Mouse (Mus musculus) liver (tissue): ENCODE measurements around the gene Fkbp8.

Source experiments
- DNase-seq: peaks from one replicate; pipeline ENCODE4 v3.0.0-alpha.2; 2020; ENCODE audit warnings: mixed read lengths

The Fkbp8 gene

DNA sequence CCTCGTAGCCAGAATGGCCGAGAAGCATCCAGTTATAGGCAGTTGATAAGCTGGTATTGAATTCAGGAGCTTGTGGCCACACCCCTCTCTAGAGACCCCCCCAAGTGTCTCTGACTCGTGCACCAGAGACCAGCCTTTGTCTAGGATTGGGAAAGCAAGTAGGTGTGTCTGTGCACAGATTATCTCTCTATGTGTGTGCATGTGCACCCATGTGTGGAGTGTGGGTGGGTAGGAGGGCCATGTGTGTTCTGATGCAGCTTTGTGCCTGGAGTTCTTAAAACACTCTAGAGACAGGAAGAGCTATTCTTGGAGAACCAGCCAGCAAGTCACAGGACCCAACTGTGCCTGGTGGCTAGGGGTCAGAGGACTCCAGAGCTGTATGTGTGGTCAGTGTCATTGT is 33.0 kb downstream of the Fkbp8 start:
- DNase-seq, result no peak

- DNase-seq, result no peak
These were observed 33.8 kb downstream of the Fkbp8 start for GRCm38 (mm10) chr8:70561357-70561756.

DNA sequence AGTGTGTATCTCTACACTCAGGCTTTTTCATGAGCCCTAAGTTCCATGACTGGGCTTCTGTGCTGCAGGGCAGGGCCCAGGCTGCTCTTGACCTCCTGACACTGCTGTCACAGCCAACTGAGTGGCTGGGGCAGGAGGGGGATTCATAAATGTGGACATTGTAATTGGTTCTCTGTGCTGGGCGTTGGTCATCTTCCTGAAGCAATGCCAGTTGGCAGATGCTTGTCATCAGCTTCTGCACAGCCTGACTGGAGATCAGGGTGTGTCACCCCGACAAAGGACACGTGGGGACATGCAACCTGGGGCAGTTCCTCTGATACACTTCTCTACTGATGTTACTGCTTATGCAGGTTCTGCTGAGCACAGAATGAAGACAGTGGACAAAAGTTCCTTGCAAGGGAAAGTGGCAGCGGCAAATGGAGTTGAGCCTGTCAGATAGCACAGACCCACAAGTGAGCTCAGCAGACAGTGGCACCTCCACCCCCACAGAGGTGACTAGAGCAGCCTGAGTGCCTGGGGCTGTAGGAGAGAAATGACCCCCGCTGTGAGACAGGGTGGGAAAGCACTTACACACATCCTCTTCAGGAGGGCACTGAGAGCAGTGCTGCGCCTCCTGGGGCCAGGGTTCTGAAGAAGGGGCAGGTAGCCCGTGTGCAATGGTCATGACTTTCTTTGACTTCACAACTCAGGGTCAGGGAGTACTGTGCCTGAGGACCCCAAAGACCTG is 34.4 kb downstream of the Fkbp8 start:
- no peak for DNase-seq

DNA sequence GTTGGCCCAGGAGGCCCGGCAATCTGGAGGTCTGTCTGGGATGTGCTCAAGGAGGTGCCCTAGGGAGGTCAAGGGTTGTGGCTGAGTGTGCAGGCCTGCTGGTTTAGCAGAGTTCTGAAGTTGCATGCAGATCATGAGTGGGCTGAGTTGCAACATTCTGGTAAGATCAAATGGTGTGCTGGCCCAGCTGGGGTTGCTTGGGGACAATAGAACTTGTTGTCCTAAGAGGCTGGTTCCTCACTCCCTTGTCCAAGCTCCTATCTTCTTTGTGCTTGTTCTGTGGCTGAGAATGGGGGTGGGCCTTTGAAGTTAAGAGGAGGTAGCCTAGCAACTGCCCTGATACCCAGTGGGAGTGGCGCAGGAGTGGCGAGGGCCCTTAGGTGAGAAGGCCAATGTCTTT is 35.3 kb downstream of the Fkbp8 start:
- DNase-seq, result no peak

- no peak for DNase-seq
These were observed 36.4 kb downstream of the Fkbp8 start for GRCm38 (mm10) chr8:70563763-70564387.

GRCm38 (mm10) chr8:70564696-70565235 is 37.2 kb downstream of the Fkbp8 start:
- DNase-seq, result no peak

DNA sequence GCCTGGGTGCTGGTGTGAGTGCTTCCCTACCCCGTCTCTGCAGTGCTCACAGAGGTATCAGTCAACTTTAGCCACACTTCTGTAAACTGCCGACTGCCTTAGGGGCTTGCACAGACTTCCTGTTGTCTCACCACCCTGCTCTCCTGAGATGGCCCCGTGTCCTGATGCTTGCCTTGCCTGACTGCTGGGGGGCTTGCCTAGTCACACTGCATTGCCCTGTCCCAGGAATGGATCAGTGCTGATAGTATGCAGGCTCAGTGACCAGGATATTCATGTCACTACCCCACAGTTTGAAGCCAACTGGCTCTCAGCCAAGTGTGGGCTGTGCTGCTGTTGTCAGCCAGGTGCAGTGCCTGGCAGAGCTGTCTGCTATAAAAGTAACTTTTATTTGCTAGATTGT is 38.0 kb downstream of the Fkbp8 start:
- DNase-seq, result no peak

GRCm38 (mm10) chr8:70570360-70570759 is 42.8 kb downstream of the Fkbp8 start:
- DNase-seq, result no peak

GRCm38 (mm10) chr8:70570990-70571389 is 43.5 kb downstream of the Fkbp8 start:
- no peak for DNase-seq

- DNase-seq, result no peak
These were observed 46.8 kb downstream of the Fkbp8 start for GRCm38 (mm10) chr8:70574302-70574701.

- no peak for DNase-seq
These were observed 47.4 kb downstream of the Fkbp8 start for GRCm38 (mm10) chr8:70574915-70575314.

DNA sequence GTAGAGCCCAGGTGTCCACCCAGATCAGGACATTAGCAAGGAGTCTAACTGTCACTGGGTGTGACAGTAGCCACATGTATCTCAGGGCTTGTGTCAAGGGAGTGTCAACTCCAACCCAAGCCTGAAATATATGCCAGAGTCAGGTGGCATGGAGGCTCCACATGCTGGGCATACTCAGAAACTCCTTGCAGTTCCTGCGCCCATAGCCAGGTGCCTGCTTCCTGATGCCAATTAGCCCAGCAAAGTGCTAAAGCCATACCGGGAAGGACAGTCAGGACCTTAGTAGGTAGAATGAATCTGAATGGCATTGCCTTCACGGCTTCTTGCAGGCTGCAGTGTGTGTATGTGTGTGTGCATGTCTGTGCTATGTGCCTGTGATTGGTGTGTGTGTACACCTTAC is 49.7 kb downstream of the Fkbp8 start:
- no peak for DNase-seq

GRCm38 (mm10) chr8:70583476-70584387 is 56.2 kb downstream of the Fkbp8 start:
- no peak for DNase-seq

DNA sequence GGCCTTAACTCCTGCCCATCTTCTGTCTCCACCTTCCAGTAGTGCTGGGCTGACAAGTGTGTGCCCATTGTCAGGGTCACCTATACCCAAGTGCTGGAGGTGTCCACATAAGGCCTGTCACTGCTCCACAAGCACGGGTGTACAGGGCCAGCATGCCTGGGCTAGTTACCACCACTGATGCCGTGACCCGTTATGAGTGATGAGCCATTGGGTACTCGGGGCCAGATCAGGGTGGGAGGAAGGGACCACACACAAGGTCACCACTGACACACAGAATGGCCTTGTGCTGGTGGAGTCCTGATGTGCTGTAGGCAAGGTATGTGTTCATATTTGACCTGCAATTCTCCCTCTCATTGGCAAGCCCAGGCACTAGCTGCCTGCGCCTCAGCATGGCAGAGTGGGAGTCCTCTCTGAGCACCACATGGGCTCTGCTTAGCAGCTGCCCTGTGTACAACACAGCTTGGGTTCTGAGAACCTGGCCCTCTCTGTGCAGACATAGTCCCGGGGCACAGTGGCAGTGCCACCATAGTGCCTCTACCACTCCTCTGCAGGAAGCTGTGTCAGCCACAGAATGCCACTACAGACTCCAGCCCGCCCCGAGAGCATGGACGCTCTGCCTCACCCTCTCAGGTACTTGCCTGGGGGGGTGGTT is 57.2 kb downstream of the Fkbp8 start:
- no peak for DNase-seq
